Mouse (Mus musculus) right cerebral cortex, postnatal 4 days (tissue): ENCODE data around the gene Oprl1.

Source experiments
- DNase-seq: peaks from one replicate; pipeline ENCODE4 v3.0.0-alpha.2; 2022

Oprl1 gene

DNA sequence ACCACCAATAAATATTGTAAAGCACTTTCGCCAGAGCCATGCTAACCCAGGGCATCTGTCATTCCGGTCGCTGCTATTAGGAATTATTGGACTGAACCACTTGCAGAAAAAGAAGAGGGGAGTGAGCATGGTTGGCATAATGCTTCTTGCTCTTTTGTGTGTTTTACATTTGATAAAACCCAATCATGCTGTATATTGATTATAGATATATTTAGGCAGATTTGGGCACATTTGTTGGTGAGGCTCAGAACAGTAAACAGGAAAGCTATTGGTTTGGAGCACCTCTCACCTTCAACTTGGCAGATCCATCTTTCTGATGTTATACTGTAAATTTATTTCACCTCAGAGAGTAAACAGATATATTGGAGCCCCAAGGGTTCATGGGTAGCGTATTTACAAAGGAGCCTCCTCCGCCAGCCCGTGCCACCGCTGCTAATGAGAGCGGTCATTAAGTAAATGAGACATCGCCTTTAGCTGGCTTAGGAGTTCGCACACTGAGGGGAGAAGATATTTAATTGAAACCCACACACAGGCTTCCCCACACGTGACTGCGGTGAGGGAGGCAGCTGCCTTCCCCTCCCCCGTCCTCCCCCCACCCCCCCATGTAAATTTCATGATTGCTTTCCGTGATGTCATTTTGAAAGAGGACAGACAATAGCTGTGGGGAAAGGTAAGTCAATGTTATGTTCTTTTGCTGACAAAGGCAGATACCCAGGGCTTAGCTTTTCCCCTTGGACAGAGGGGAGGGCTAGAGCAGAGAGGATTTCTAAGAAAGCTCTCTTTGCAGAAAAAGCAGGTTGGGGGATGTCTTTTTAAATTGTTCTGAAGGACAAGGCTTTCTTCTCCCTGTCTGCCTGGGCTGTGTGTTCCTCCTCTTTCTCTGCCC, 52.1 kb downstream of the Oprl1 start:
- peak; percentile 40 for DNase-seq

DNA sequence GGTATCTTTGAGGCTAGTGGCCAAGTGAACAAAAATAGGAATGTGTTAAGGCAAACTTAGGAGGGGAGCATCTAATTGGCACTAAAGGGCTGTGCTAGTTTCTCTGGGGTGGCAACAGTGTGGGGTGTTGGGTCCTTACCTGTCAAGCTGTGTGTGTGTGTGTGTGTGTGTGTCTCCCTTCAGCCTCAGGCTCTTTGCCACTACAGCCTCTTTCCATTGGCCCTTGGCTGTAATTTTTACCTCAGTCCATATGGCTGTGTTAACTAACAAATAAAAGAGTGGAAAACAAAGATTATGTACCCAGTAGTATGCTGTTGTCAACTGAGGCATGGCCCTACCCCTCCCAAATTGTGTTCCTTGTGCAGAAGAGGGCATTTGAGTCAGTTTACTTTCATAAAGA, 53.6 kb downstream of the Oprl1 start:
- DNase-seq, result no peak

DNA sequence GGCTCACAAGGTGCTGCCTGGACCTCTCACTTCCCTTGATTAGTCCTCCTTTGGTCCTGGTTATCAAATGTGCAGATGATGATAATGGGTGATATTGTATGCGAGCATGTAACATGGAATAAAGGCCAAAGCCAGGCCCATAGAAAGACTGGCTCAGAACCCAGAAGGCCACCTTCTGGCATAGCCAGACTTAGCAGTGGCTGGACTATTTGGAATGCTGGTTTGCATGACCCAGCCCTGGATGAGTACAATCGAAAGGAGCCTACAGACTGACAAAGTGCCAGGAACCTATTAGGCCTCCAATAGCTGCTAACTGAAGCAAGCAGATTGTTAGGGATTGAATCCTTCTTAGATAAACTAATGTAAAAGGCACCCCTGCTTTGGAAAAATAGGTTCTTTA, 54.6 kb downstream of the Oprl1 start:
- DNase-seq, result no peak
